Mouse (Mus musculus): ENCODE data around the gene Trim29. TPM values are rescaled to one million over a fixed set of nuclear protein-coding genes. Genes with fewer than 3 reads are reported as not detected.

Gene Trim29
- polyA plus RNA-seq, 1 experiment = 0.36 TPM

DNA sequence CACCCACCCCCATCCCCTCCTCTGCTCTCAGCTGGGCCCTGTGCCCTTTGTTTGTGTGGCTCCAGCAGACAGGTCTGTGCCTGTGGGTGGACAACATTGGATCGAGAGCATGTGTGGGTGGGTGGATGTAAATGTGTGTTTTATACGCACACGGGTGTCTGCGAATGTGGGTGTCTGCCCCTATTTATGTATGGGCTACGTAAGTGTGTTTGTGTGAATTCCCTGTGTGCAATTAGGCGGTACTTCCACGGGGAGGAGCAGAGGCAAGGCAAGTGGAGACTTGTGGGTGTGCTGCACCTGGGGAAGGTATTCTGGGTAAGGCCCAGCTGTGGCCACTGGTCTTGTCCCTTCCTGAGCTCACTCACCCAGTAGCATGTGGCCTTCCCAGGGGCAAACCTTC, 1.5 kb downstream of the Trim29 start:
- DNase-seq (ENCODE audit: extremely low spot score in 1 of 2, low spot score in 1 of 2) = peak in 1 of 2 experiments; percentile 52

DNA sequence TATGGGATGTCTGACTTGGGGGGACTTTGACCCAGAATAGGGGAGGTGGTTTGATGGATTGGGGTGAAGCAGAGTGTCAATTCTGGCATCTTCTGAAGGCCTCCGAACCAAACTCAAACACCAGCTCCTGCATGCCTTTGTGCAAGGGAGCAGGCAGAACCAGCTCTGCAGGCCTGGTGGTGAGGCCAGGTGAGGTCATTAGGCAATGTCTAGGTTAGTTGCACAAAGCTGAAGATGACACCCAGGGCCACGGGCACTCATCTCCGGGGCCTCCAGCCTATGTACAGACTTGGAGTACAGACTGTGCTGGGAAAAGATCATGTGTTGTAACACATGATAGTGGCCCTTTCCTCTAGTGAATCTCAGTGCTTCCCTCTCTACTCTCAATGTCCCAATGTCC, 3.2 kb downstream of the Trim29 start:
- no peak for DNase-seq (ENCODE audit: extremely low spot score in 1 of 2, low spot score in 1 of 2)

DNA sequence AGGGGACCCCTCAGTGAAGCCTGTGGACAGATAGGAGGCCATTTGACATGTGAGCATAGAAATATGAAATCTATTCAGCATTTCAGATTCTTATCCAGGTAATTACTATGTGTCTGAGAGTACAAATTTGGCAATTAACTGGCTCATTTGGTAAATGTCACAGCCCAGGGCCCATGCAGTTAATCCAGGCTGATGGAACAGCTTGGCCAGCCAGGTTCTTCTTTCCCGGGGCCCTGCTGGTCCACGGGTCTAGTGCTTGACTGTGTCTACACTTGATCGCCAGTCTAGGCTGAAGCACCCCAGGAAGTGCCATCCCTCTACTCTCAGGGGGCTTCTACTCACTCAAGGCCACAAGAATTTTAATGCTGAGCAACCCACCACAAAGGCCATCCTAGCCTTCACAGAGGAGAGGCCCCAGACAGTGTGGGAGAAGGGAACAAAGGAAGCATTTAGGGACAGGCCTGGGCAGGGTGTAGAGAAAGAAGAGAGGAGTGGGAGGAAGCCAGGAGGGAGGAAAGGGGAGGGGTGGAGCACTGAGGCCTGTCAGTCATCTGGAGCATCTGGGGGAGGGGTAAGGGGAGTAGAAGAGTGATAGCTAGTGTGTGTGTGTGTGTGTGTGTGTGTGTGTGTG, 4.8 kb downstream of the Trim29 start:
- DNase-seq (ENCODE audit: extremely low spot score in 1 of 2, low spot score in 1 of 2) = no peak

DNA sequence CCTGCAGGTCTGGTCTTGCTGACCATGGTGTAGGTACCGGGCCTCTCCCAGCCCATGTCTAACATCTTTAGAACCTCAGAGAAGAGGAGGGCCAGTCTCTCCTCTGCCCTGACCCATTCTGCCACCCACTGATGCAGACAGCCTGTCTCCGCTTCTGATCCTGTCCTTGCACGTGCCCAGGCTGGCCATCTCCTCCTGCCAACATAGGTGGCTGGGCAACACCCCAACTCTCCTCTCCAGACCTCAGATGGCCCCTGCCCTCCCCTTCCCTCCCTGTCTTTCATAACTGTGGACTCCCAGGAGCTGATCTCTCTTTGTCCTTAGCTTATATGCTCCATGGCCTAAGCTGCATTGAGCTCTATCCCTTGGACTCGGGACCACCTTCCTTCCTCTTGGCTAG, 5.8 kb downstream of the Trim29 start:
- no peak for DNase-seq (ENCODE audit: extremely low spot score in 1 of 2, low spot score in 1 of 2)

DNA sequence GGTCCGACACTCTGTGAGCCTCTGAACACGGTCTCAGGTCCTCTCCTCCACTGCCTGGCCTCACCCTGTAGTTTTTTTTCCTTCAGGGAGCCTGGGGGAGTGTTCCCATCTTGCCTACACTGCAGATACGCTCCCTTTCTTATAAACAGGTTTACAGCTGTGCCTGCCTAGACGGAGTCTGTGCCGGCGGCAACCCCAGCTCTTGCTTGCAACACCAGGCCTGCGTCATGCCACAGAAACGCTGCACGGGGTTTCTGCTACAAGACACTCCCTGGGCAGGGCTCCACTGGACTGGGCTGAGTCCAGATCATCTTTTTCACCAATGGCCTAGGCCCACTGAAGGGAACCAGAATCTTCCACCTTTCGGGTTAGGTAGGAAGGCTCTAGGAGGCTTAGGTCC, 8.0 kb downstream of the Trim29 start:
- no peak for DNase-seq (ENCODE audit: extremely low spot score in 1 of 2, low spot score in 1 of 2)

DNA sequence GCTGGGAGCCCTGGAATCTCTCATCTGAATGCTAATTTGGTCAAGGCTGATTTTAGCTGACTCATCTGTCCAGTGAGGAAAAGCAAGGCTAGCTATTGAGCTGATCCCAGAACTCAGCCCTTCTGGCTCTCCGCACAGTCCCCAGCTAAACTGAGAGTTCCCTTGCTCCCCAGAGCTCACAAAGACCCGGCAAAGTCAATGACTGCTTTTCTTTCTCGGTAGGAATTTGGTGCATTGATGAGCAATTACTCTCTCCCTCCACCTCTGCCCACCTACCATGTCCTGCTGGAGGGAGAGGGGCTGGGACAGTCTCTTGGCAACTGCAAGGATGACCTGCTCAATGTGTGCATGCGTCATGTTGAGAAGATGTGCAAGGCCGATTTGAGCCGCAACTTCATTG, 11.3 kb downstream of the Trim29 start:
- DNase-seq (ENCODE audit: extremely low spot score in 1 of 2, low spot score in 1 of 2) = no peak

DNA sequence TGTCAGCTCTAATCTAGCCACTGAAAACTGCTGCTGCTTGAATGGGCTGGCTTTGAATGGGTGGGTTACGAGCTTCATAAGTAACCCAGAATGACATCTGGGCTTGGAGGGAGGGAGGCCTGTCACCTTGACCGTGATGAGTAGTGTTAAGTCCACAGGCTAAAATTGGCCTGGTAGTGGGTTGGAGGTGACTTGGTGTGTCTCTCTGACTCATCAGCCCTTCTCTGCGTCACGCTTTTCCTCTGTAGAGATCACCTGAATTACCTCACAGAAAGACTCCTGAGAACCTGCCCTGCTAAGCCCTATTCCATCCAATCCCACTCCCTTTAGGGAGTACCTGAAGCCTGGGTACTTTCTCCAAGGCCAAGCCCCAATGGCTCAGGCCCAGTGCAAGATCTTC, 12.0 kb downstream of the Trim29 start:
- no peak for DNase-seq (ENCODE audit: extremely low spot score in 1 of 2, low spot score in 1 of 2)

DNA sequence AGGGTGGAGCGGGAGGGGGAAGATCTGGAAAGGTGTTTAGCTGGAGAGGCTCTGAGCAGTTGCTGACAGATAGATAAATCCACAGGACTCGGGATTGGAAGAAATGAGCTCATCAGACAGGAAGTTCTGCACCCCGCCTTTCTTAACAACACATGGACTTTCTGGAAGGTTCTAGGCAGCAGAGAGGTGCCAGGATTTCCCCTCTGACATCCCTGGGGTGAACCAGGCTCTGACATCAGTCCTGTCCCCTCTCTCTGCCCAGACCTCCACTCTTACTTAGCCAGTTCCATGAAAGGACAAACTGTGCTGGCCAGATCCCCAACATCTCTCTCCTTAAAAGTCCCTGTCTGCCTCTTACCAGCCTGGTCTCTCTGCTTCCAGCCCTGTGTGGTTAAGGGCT, 14.8 kb downstream of the Trim29 start:
- no peak for DNase-seq (ENCODE audit: extremely low spot score in 1 of 2, low spot score in 1 of 2)

DNA sequence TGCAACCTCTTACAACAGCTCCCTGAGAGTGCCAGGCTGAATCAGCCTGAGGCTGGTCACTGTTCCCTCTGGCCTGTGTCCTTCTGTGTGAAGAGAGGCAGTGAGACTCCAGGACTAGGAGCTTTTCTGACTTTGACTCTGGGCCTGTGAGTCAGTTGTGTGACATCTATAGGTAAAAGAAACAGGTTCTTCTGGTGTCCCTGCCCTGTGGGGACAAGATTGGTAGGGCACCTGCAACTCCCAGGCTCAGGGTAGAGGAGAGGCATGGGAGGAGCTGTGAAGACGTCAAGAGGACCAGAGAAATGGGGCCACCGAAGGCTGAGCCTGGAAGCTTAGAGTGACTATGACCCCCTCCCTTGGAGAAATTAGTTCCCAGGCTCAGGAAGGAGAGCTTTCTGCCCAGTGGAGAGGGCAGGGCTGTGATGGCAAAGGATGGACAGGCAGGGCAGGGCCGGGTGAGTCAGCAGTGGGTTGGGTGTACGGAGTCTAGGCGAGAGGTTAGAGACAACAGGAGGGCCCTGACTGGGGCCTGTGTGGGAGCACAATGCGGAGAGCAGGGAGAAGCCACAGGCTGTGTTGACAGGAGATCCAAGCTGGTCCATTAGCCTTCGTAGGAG, 15.5 kb downstream of the Trim29 start:
- no peak for DNase-seq (ENCODE audit: extremely low spot score in 1 of 2, low spot score in 1 of 2)

DNA sequence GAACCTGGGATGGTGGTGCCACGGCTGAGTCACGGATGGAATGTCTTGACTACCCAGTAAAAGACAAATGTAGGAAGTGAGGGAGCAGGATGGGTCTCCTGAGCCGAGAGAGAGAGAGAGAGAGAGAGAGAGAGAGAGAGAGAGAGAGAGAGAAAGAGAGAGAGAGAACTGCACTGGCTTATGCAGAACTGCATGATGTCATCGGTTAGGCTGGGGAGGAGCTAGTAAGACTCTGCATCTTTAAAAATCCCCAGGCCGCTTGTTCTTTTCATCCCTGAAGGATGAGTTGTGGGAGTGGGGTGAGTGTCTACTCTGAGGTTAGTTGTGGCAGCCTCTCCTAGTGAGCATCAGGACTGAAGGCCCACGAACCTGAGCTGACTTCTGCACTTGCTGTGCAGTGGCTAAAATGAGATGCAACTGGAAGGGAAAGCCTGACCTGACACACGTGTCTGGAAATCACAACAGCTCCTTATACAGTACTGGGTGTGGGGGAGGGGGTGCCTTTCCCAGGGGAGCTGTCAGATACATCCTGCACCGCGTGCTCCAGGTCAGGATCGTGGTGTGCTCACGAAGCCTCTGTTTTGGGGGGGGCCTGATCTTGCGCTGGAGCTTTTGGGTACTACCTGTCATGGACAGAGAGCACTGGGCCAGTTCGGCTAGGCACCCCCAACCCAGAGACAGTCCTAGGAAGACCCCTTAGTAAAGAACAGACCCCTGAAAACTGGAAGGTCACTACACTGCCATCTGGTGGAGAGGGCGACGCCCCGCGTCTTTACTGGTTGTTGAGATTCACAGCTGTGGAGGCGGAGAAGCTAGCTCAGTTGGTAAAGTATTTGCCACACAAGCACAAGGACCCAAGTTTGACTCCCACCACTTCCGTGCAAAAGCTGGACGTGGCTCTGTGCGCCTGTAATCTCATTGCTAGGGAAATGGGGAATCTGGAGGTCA, 16.8 kb downstream of the Trim29 start:
- DNase-seq (ENCODE audit: extremely low spot score in 1 of 2, low spot score in 1 of 2) = peak in 1 of 2 experiments; percentile 32

DNA sequence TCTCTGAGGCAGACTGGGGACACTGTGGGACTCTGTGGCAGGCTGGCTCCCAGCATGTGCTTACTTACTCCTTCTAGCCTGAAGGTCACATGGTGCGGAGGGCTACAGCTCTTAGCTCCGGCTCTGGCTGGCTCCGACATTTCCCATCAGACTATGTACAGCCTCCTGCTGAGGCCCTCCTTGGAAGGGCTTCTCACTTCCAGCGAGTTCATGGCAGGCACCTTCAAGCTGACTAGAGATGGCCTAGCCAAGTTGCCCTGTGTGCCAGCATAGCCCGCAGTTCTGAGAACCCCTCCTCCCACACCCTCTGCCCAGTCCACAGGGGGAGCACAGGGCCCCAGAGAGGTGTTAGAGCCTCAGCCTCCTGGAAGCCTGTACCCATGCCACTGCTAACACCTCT, 19.8 kb downstream of the Trim29 start:
- DNase-seq (ENCODE audit: extremely low spot score in 1 of 2, low spot score in 1 of 2) = no peak

DNA sequence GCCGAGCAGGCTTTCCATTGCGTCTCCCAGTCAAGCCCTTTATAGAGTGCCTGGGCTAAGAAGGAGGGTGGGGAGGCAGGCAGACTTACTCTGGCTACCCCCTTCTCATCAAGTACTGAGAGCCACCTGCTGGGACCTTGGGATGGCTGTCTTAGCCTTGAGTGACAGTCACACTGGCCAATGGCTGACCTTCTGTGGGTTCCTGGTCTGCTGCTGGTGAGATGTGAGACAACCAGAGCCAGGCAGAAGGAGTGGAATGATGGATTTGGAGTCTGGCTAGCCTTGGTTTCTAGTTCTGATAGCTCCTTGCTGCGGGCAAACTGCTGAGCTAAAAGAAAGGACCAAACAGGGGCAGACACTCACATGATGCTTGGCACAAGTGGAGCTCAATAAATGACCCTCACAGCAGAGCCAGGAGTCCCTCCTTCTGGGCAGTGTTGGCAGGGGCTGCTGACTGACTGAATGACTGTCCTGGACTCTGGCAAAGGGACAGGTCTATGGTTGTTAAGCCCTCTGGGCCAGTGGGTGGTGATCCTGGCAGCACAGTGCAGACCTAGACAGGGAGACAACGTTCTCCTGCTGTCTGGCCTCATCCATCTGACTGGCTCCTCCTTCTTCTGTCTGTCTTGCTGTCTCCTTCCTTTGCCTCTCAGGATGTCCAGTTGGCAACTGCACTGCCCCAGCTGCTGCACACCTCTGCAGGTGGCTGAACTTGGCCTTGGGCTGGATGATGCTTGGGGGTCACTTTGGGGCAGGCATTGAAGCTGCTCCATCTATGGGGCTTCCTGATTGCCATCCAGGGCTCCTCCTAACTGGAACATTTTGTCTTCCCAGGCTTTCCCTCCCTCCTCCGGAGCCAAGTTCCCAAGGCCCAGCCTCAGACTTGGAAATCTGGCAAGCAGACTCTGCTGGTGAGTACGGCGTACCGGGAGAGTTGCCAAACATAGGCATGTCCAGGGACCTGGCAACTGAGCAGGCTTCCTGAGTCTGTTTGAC, 21.1 kb downstream of the Trim29 start:
- DNase-seq (ENCODE audit: extremely low spot score in 1 of 2, low spot score in 1 of 2) = peak; percentile 19 to 53

DNA sequence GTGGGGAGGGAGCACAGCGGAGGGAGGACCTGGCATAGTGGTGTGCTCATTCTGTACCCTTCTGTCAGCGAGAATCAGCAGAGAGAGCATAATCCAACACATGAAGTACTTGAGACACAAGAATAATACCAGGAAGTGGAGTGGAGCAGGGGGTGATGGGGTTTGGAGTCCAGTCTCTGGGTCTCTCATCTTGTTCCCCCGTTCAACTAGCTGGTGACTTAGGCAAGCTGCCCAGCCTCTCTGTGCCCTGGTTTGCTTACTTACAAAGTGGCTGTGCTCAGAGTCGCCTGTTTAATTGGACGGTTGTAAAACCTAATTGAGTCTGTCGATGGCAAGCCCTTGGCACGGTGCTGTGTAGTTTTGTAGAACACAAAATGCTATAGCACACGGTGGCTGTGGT, 23.8 kb downstream of the Trim29 start:
- no peak for DNase-seq (ENCODE audit: extremely low spot score in 1 of 2, low spot score in 1 of 2)

DNA sequence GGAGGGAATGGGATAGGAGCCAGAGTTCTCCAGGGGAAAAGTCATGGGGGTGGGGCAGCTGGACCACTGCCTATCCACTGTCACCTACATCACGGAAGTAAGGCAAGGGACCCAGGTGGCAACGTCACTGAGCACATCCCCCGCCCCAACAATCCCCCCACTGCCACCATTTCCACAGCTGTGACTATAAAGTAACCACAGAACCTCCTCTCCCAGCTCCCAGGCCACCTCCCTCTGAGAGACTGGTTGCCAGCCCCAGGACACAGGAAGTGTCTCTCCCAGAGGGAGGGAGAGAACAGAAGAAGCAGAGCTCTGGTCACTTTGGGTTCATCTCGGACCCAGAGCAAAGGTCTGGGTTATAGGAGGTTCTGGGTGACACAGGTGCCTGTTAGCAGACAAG, 27.0 kb downstream of the Trim29 start:
- no peak for DNase-seq (ENCODE audit: extremely low spot score in 1 of 2, low spot score in 1 of 2)

DNA sequence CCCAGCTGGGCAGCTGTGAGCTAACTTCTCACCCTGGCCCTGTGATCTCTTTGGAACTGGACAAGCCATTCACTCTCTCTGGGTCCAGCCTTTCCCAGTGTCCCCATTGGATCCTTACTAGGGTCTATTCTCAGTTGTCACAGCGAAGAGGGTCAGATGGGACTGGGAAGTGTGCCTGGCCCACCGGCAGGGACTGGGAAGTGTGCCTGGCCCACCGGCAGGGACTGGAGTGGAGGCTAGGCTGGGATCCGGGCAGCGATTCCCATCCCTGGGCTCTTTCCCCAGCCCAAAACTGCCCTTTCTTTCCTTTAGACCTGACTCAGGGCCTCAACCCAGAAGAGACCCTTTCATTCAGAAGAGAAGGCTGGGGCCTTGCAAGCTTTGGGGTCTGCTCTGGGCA, 27.4 kb downstream of the Trim29 start:
- no peak for DNase-seq (ENCODE audit: extremely low spot score in 1 of 2, low spot score in 1 of 2)

DNA sequence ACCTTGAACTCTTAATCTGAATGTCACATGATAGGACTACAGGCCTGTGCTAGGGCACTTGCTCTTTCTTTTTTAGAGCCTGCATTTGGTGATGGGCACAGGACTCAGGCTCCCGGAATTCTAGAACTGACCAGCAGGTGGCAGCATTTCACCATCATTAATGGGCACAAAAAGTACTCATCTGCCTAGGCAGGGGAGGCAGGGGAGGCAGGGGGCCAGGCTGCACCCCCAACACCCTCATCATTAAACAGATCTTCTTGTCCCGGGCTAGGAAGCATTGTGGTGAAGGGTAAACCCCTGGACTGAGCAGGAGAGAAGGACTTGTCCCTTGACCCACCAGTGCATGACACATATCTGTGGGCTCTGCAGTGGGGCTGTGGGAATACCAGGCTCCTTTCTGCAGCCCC, 29.0 kb downstream of the Trim29 start:
- peak; percentile 49 to 93 for DNase-seq (ENCODE audit: extremely low spot score in 1 of 2, low spot score in 1 of 2)

DNA sequence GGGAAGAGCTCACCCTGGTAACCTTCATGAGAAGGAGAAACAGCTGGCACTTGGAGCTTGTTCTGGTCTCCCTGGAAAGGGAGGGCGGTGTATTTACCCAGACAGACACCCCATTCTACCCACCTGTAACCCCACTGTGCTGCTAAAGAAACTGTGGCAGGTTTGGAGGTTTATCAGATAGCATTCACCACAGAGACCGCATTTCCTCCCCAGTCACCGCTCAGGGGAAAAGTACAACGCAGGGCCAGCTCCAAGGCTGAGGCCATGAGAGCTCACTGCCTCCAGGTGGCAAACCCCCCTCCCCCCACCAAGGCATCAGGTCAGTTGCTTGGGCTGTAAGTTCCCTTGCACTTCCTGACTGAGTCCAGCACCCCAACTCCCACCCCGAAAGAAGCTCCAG, 39.4 kb downstream of the Trim29 start:
- DNase-seq (ENCODE audit: extremely low spot score in 1 of 2, low spot score in 1 of 2) = no peak

DNA sequence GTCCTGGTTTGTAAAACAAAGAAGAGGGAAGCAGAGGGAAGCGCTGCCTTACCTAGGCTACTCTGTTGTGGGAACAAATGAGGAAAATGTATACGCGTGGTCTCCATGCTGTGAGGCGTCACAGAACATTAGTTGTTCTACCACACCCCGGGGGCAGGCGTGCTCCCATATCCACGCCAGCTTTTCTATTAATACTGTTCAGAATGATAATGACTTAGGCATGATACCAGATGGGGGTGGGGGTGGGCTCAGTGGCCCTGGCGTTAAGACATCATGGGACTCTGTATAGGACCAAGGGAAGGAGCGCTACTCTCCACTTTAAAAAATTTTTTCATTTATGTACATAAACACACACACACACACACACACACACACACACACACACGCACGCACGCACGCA, 40.4 kb downstream of the Trim29 start:
- no peak for DNase-seq (ENCODE audit: extremely low spot score in 1 of 2, low spot score in 1 of 2)

DNA sequence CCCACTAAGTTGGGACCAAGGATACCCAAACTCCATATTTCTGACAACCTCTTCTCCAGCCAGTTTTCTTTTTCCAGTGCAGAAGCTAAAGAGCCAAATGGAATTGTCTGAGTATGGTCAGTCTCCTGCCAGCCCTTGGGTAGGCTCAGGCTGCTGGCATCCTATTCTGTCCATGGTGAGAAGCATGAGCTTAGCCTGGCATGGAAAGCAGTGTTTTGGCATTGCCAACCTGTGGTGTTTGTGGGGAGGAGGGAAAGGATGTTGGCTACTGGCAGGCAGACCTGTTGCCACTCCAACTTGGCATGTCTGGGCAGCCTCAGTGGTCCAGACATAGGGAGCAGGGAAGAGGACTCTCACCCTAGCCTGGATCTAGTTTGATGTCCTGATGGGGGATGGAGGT, 46.4 kb downstream of the Trim29 start:
- DNase-seq (ENCODE audit: extremely low spot score in 1 of 2, low spot score in 1 of 2) = no peak

DNA sequence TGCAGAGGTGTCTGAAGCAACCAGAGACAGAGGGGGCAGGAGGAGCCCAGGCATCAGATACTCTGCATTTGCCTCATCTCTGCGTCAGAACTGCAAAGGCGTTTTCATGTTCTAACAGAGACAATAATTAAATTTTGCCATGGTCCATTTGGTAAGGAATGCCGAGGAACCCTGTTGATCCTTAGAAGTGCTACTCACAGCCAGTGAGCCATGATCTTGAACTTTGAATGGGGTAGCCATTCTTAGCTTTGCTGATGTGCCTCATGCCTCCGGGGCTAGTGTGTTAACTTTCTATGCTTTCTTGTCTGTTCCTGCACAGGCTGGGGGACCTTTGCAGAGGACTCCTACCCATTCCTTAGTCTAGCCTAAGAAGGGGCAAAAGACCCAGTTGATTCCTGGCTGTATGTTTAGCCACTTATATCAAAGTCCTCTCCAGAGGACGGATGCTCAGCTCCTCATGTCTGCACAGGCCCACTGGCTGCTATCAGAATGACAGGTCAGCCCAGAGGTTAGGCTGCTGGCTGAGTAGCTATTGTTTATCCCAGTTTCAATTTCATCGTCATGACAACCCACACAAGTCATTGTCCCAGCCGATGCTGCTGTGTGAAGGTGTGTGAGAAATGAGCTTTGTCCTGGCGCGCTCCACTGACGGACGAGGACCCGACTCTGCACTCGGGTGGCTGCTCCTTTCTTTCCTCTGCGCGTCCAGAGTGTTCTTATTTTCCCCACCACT, 48.1 kb downstream of the Trim29 start:
- no peak for DNase-seq (ENCODE audit: extremely low spot score in 1 of 2, low spot score in 1 of 2)

Measured in frontal cortex, adult 2 months (tissue).